Mouse (Mus musculus) urinary bladder, adult 2 months (tissue): ENCODE data around the gene Traf6. TPM values are rescaled to one million over a fixed set of nuclear protein-coding genes. Genes with fewer than 3 reads are reported as not detected.
A peak's percentile ranks its signal among the peaks of the same experiment; 100 is the strongest.

ENCODE experiments used
- DNase-seq: peaks from one replicate; pipeline ENCODE4 v3.0.0; 2022; ENCODE audit warnings: low spot score
- polyA plus RNA-seq: library from polyadenylated mRNA; depleted of rRNA; stranded (reverse); fragments of >200 nt; gene quantifications from 2 replicates; pipeline ENCODE4 v1.2.3, GENCODE M21; 2012; rRNA removed

The Traf6 gene
- polyA plus RNA-seq: 11.5 and 12.0 TPM in 2 replicates

DNA sequence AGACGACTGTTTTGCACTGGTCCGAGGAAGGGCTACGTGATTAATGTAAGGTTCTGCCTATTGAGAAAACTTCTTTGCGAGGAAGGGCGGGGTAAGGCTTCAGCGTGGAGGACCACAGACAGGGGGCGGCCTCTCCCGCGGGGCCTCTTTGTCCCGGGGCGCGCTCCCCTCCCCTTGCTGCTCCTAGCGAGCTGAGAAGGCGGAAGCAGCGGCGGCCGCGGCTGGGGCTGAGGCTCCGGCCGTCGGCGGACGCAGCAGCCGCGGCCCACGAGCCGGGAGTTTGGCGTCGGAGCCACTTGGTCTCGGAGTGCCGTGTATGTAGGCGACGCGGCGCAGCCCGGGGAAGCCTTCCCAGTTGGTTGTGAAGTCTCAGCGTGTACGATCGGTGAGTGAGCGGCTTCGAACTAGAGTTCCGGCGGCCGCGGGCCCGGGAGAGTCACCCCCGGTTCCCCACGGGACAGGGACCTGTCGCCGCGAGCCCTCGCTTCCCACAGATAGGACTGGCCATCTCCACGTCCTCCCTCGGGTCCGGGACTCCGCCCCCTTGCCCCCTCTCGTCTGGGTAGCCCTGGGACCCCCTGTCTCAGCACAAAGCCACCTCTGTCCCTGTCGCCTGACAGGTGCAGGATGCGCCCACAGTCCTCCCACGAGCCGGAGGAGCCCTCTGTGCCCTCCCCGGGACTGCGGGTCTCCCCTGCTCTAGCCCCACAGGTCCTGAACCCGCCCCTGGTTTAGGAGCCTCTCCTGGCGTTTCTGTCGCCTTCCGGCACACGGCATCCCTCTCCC is at the start of gene Traf6:
Gene Traf6, plus strand, starts transcription at position 194 of the 786 bp plus-strand sequence.
- peak; percentile 70 for DNase-seq

DNA sequence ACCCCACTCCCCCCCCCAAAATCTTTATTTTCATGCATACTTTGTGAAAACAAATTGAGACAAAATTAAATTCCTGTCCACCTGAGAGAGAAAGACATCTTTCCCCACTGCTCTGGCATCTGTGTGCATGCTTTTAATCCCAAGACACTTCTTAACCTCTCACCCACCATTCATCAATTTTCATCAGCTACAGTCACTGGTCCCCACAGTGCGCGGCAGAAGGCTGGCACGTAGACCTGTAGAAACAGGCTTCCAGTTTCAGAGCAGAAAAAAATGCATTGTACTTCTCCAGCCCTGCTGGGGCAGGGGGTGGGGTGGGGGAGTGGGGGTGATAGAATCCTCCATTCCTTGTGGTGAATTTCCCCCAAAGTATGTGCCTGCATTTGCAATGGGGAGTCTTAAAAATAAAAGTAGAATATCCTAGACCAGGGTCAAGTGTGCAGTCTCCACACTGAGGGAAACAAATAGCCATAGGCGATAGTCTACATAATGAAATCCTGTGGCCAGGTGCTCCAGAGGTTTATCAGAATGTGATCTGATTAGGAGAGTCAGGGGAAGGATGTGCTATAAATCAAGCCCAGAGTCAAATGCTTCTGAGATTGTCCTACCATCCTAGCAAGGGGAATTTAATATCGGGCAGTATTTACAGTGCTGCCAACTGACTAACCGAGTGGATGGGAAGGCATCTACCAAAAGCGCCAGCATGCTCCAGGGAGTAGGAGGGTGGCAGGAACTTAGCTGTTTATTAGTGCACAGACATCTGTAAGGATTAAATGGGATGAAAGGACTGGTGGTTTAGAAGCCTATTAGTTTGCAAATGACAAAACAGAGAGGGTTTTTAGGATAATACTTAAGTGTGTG is 39.0 kb upstream of the Traf6 start:
- no peak for DNase-seq

DNA sequence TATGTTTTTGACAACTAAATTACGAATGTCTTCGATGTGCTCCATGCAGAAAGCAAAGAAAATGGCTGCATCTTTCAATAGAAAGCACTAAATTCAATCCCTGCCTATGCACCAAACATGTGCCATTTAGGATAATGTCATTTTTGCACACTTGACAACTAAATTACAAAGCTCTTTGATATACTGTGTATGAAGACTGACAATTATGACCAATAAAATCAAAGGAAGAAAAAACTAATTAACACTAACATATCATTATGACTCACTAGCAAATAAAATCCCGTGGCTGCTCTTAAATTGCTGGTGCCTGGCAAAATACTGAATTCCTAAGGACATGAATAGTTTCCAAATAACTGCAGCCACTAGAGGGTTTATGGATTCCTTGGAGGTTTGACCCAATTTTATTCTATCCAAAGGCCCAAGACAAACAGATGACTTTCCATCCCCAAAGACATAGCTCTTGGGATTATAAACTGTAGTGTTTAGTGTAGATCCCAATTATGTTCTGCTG is 38.3 kb upstream of the Traf6 start:
- no peak for DNase-seq

DNA sequence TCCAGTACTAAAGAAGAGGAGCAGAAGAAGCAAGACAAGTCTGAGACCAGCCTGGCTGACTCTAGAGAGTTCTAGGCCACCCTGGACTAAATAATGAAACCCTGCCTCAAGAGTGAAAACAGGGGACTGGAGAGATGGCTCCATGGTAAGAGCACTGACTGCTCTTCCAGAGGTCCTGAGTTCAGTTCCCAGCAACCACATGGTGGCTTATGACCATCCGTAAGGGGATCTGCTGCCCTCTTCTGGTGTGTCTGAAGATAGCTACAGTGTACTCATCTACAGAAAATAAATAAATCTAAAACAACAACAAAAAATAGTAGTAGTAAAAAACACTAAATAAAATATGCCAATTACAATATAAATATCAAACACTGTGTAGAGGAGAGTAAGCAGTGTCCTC is 32.4 kb upstream of the Traf6 start:
- no peak for DNase-seq

DNA sequence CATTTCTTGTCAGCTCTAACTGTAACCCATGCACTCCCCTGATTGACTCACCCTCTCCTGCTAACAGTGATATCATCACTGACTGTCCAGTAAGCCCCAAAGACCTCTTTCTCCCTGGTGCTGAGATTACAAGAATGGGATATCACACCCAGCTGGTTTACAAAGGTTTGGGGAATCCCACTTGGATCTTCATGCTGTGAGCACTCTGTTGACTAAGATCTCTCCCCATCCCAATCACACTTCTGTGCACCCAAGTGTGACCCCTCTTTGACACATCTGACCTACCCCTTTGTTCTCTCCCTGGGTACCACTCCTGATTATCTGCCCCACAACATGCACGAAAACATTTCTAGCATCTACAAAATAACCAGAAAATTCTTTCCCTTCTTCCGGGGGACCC is 29.9 kb upstream of the Traf6 start:
- DNase-seq: no peak

DNA sequence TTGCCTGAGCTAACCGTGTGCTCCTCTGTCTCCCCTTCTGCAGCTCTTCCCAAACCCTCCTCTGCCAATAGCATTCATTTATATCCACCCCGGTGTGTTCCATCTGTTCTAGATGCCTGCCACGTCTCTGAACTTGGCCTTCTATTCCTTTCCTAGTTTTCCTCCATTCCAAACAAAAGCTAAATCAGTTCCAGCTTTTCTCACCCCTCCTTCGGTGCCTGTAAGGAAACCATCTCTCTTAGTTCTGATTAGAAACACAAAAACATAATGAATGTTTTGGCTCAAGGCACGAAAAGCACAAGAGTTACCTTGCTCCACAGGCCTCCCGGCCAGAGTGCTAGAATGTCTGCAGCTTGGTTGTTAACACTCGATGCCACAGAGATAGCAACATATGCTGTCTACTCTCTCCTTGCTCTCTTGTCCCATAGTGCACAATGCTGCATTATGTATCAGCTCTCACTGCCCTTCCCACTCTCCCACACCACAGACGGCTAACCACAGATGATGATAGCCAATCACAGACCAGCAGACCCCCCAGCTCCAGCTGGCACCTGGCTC is 29.0 kb upstream of the Traf6 start, which contains the start of the genes Rag1 and B230118H07Rik:
Gene Rag1, minus strand, starts transcription at position 388 of the 558 bp plus-strand sequence.
Gene B230118H07Rik, minus strand, starts transcription at position 419 of the 558 bp plus-strand sequence.
- DNase-seq: no peak

DNA sequence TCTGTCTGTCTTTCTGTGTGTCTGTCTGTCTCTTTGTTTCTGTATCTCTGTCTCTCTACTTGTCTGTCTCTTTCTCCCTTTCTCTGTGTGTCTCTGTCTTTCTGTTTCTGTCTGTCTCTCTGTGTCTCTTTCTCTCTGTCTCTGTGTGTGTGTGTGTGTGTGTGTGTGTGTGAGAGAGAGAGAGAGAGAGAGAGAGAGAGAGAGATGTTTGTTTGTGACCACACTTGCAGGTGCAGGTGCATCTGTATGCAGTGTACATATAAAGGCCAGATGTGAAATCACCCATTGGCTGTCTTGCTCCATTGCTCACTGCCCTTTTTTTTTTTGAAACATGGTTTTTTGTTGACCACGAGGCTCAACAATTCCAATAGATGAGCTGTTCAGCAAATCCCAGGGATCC is 27.8 kb upstream of the Traf6 start:
- DNase-seq: no peak

DNA sequence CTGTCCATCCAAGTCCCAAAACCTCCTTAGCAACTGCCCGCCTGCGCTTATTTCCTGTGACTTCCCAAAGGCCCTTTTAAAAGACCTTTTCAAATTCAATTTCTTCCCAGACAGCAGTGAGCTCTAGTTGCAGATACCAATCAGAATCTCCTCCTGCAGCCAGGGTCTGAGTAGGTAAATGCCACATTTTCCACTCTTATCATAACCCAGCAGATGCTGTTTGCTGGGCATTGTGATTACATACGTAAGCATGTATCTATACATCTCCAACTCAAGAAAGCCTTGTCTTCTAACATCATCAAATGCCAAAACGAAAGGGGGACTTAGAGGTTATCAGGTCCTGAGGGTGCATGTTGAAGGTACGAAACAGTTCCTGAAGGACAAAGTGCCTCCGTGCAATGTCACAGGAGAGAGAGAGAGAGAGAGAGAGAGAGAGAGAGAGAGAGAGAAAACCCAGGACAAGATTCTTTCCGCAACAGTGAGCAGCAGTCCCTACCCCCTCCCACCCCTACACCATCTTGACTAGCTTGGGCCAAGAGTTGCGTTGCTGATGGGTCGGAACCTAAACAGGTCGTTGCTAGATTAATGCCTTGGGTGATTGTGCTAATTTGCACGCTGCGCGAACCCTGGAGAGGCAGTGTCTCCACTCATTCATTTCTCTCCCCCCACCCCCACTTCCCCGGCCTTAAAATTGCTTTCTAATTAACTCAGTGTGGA is 25.9 kb upstream of the Traf6 start:
- no peak for DNase-seq

DNA sequence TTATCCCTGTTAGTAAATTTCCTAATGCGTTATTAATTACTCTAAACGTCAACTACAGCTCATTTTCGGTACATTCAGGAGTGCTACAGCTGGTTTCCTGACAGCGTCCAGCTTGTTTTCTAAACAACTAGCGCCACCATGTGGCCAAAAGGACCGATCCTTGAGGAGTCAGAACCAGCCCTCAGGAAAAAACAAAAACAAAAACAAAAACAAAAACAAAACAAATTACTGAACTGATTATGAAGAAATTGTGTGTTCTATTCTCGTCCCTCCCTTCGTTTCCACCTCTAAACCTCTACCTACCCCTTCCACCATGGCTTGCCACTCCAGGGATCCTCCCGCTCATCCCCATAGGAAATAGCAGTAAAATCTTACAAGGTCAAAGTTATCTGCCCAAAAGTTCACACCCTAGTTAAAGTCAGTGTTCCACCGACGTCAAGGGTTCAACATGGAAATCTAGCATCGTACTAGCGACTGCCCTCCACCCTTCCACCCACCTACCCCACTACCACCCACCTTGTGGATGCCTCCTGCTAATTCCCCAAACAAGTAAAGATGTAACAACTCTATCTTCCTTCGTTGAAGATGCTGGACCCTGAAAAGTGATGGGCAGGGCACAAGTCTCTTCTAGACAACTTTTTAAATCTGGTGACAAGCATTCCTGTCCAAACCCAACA is 25.2 kb upstream of the Traf6 start:
- peak; percentile 36 for DNase-seq

DNA sequence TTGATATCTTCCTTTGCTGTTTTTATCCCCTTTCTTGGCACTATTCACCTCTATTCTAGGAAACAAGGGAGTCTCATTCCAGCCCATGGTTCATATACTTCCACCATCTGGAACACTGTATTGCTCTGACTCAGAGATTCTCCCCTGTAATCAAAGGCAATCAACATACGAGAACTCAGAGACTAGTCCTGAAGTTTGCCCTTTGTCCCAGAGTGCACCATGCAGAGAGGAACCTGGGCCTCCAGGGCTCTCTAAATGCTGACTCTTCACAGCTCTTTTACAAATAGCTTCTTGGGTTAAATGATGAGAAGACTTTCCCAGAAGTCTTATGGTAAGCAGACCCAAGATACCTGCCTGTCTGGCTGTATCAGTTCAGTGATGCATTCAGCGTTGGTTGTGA is 17.7 kb upstream of the Traf6 start:
- DNase-seq: no peak

DNA sequence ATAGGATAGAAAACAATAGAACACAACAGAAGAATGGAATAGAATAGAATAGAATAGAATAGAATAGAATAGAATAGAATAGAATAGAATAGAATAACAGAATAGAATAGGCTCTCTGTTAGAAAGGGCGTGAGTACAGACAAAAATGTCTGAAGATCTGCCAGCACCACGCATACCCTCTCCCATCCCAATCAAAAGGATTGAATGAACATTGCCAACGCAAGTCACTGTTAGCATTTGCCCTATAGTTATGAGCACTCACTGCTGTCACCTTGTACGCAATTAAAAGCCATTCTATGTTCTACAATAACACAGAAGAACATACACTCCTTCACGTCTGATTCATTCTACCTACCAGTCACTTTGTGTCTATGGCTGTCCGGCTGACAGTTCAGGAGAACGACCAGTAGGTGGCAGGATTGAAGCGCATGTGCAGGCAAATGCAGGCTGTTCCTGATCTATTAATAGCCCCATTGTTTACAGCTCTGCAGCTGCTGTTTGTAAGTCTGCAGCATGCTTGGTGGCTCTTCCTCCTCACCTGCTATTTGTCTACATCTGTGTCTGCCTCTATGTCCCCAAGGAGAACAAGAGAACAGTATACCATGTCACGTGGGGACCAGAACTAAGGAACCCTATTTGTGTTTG is 13.0 kb upstream of the Traf6 start:
- DNase-seq: no peak

DNA sequence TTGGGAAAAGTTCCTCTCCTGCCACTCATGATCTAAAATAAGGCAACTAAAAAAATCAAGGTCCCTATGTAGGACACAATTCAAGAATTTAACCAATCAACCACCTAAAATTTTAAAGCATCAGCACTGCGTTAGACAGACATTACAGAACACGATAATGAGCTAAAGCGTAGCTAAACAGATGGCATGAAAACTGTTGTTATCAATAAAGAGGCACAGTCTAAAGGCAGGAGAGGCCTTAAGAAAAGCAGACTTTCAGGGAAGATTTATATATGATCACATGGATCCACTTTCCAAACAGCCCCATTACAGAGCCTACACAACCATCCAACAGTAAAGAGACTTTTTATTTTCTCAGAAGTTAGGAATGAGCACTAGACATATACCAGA is 12.5 kb upstream of the Traf6 start:
- no peak for DNase-seq

DNA sequence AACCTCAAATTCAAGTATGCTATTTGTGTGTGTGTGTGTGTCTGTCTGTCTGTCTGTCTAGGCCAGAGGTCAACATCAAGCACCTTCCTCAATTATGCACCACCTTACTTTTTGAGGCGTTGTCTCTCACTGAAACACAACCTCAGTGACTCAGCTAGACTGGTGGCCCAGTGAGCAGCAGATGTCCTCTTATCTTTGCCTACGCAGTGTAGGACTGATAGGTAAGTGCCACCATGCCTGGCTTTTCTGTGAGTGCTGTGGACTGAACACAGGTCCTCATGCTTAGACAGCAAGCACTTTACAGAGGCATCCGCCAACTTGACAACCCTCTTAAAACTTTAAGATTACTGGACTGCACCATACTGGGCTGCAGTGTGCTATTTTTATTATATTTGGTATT is 9.5 kb upstream of the Traf6 start:
- DNase-seq: no peak

DNA sequence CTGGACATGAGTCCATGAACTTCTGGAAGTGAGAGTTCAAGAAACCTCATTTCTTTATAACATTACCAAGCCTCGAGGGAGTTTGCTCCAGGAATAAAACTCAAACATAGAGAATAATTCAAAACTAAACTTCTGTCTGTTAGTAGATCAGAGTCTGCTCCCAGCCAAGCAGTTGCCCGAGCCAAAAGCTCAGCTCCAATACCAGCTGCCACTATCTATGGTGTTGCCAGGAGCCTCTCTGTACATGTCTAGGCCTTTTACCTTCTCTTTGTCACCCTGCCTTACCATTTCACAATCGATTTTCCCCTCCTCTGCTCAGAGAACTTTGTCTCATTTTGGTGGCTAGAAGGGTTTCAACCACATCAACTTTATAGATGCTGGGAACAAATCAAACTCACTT is 4.7 kb upstream of the Traf6 start:
- DNase-seq: no peak

DNA sequence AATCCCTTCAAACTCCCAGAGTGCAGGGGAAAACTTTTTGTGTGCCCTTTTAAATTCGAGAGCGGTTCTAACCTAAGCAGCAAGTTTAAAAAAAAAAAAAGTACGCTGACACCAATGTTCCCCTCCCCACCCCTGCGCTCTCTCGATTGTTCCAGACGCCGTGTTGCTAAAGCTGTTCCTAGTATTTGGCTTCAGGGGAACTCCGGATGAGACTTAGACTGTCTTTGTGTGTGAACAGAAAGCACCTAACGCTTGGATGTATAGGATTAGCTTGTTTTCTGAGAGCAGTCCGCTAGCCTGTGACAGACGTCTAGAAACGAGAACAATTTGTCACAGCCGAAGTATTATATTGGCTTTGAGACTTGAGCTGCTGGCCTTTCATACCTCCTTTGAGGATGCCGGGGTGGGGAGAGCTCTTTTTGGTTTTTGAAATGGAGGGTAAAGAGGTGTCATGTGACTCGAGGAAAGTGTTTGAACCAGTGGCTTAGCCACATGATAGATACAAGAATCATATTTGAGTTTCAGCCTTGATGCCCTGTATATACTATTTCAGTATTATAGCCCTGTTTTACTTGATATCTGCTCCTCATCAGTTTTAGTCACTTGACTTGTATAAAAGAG is 1.0 kb downstream of the Traf6 start:
- DNase-seq: no peak

DNA sequence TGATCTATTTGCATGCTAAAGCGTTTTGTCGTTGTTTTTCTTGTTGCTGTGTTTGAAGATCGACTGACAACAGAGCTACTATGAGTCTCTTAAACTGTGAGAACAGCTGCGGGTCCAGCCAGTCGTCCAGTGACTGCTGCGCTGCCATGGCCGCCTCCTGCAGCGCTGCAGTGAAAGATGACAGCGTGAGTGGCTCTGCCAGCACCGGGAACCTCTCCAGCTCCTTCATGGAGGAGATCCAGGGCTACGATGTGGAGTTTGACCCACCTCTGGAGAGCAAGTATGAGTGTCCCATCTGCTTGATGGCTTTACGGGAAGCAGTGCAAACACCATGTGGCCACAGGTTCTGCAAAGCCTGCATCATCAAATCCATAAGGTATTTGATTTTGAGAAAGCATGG is 6.2 kb downstream of the Traf6 start:
- no peak for DNase-seq

DNA sequence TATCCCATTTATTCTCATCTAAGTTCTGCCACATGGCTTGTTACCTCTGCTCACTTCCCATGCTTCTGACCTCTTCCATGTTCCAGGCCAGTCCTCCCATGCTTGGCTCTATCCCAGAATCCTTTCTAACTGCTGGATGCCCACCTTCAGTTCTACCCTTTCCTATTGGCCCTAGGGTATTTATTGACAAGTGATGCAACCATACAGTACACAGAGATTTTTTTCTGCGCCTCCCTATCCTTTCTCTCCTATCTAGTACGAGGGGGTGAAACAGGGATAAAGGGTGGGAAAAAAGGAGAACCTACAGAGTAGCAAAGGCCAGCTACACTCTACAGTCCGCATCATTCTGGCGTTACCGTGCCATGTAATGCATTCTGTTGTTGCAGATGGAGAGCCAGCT is 9.8 kb downstream of the Traf6 start:
- no peak for DNase-seq

DNA sequence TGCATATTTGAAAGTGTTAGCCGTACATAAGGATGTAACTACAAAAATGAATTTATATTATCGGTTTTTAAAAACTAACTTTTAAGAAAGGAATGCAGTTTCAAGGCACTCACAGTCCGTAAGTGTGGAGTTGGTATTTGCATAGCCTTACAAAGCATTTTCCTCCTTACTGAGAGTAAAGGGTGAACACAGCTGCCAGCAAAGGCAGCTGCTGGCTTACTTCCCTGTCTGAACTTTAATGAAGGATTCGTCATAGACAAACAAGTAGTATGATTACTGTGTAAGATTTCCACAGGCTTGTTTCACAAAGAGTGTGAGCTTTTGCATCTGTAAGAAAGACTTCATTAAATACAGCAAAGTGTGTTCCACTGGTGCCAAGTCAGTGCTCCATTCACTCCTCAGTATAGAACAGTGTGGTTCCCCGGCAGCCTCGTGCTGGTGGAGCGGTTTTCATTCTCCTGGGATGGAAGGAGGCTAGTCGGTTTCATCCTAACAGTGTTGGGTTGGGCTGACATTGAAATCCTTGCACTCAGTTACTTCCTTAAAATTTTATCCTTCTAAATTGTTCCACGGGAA is 12.1 kb downstream of the Traf6 start:
- DNase-seq: no peak

DNA sequence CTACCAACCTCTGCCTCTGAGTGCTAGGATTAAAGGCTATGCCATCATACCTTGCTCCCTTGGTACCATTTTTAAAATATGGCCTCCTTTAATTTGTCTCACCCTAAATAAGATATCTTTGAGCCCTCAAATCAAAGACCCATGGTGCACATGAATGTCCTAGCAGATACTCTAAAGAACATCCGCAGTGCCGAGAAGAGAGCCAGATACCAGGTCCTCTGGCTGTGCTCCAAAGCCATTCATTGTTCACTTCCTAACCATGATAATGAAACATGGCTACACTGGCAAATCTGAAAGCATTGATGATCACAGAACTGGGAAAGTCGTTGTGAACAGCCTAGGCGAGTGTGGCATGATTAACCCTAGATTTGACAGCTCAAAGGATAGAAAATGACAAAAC is 14.8 kb downstream of the Traf6 start:
- DNase-seq: no peak
